Mouse (Mus musculus): ENCODE results near the gene Ppm1h. TPM values are rescaled to one million over a fixed set of nuclear protein-coding genes. Genes with fewer than 3 reads are reported as not detected.

Ppm1h gene
- total RNA-seq, 2 experiments from 2014 or later = 3.8 to 4.0 TPM

DNA sequence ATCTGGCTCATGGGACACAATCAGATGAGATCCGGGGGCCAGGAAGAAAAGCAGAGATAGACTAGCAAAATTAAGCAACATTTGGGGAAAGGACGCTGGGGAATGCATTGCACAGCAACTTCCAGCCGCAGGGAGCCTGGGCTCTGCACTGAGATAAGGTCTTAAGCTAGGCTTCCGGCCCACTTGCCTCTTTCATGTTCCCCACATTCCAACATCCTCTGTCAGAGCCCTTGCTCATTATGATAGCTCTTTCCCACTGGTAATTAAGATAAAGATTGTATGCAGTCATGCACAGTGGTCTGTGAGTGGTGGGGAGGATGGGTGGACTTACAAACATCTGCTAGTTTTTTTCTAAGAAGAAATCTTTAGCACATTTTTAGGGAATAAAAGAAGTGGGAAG lies 176.6 kb downstream of the Ppm1h start:
- no peak for DNase-seq (ENCODE audit: low spot score in 2 of 2)

DNA sequence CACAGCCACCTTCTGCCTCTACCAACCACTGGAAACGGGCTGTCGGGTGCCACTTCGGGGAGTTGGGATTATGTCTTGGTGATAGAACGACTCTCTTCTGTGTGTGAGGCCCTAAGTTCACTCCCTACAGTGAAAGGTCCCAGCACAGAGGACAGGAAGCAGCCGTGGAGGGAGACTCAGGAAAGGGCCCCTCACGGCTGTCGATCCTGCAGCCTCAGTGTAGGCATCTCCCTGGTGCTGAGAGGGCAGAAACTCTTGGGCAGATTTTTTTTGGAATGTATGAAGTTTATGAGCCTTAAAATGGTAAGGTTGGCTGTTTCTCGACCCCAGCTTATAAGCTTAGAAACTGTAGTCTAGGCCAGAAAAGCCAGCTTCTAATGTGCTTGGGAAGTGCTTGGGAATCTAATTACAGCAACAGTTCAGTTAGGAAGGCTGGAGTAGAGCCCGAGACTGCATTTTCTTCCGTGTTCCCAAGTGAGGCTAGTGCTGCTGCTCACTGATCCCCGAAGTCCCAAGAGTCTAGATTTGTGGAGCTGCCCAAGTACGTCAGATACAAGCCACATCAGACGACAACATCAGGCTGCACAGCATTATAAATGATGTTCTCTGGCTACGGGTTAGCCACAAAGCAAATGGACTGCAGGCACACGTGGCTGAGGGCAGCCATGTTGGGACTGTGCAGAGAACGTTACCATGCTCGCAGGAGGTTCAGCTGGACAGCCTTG lies 177.6 kb downstream of the Ppm1h start:
- DNase-seq (ENCODE audit: low spot score in 2 of 2) = no peak

DNA sequence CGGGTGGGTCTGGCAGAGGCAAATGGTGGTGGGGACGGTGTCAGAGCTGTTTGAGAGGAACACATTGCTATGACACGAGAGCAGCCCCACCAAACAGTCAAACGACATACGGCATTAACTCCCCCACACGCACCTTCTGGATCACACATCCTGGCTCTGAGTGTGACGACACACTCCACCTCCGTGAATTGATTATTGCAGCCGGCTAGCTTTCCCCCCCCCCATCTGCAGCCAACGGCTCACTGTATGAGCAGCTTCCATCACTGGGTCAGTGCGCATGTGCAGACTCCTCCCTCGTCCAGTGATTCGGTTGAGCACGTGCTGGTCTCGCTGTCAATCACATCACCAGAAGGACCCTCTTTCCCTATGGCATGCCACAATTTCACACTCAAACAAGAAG lies 178.6 kb downstream of the Ppm1h start:
- DNase-seq (ENCODE audit: low spot score in 2 of 2) = no peak

DNA sequence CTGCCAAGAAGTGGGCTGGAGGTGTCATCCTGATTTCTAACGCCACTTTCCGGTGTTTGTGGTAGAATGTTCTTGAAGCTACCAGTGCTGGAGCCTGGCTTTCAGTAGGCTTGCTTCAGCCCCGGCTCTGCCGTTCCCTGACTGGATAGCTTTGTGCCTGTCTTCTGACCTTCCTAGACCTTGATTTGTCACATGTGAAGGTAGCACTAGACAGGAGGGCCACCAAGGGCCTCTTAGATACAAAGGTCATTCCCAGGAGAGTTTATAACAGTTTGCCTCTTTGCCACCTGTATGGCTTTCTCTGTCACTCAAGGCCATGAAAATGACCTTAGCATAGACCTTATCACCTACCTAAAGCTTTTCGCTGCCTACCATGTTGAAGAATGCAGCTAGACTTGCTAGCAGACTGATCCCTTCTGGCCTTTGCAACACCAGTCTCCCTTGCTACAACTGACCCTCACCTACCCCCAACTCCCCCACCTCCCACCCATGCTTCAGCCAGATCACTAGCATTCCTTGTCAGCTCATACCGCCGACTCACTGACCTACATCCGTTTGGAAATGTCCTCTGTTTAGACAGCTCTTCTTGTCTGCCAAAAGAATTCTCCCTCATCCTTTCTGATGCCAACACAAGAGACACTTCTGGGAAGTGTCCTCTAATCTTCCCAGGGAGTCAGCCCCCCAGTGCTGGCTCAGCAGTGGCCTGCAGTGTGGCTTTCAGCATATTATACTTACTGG lies 180.5 kb downstream of the Ppm1h start:
- DNase-seq (ENCODE audit: low spot score in 2 of 2) = no peak

DNA sequence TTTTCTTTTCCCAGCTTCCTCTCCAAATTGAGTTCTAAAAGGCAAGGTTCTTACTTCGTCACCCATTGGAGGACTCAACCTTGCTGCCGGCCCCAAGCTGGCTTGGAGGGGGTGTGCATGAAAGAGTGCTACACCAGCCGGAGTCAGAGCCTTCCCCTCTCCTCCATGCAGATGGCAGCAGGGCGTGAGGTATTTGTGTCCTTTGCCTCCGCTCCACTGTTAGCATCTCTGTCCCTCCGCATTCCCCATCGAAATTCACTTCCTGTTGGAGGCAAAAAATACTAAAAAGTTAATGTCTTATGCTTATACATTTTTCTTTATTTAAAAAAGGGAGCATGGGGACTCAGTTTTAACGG lies 181.1 kb downstream of the Ppm1h start:
- no peak for DNase-seq (ENCODE audit: low spot score in 2 of 2)

DNA sequence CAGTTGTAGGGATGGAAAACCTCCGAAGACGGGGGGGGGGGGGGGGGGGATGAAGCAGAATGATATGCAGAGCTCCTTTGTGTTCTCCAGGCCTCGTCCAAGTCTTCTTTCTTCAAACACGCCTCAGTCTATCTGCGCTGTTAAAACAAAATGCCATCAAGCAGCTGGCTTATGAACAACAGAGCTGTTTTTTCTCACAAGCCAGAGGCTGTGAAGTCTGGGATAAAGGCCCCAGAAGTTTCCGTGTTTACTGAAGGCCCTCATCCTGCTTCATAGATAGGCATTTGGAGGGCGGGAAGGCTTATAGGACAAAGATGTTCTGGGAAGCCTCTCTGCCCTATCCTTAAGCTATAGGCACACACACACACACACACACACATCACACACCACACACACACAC lies 181.5 kb downstream of the Ppm1h start:
- no peak for DNase-seq (ENCODE audit: low spot score in 2 of 2)

DNA sequence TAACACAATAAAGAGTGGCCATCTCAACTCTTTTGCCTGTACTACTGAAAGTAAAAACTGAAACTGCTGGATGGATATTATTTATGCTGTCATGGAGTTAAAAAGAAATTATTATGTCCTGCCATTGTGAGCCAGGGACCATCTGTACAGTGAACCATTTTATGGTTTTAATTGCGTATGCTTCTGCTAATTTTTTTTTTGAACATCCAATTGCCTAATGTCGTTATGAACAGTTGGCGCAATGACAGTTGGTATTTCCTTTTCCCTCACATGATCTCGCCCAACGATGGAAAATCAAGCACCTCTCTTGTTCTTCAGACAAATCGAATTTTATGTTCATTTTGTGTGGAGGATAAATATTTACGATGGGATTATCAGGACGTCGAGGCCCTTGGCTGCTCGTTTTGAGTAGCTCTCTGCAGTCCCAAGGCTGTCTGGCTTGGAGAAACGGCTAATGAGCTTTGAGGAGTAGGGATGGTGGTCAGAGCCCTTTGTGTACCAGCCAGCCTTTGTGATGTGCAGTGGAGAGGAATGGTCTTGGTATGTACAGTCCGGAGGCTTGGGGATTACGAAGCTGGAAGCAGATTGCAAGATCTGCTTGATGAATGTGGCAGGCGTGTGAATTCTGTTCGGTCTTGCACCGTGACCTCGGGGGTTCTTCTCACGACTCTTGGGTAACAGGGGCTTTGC lies 183.3 kb downstream of the Ppm1h start:
- DNase-seq (ENCODE audit: low spot score in 2 of 2) = no peak

DNA sequence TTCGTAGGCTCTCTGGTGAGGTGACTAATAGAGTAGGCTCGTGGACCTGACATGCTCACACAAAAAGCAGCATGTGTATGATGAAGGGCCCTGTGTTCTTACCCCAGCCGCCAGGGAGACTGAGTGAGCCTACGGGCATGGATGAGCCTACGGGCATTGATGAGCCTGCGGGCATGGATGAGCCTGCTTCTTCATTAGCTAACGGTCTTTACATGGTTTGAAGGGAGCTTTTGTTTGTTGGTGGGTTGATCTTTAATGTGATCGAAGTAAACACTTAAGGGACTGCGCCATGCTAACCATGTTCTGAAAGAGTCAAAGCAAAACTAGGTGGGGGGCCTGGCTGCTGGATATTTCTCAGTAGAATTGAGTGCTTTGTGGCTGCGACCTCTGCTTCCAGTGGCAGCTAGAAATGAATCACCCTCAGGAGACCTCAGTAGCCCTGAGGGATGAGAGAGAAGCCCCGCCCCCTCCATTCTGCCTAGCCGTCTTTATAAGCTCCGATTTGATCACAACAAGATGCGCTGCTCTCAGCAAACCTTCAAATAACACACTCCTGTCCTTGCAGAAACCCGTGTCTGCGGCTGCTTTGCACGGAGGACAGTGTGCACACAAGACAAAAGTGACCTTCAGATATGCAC lies 183.9 kb downstream of the Ppm1h start:
- DNase-seq (ENCODE audit: low spot score in 2 of 2) = no peak

DNA sequence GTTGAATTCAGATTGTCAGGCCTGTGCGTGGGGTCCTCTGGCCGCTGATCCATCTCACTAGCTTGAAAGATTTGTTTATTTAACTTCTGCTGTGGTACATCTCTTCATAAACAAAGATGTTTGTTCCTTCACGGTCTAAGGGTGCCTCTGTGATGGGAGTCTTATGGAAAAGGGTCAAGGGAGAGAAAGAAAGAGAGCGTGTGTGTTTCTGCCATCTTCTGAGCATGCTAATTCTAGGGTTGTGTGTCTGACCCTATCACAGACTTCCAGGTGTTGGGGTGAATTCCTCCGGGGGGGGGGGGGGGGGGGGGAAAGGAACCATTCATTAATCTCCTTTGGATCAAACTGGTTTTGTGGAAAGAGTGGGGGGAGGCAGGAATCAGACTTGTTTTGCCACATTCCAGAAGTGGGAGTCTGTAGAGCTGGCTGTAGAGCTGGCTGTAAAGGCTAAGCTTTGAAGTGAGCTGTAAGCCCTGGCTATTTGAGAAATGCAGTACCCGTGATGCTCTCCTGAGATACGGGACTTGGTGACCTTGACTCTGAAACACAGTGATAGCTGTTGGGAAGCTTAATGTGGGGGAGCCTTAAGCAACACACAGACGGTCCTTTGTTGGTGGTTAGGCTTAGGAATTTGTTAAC lies 191.4 kb downstream of the Ppm1h start:
- no peak for DNase-seq (ENCODE audit: low spot score in 2 of 2)

DNA sequence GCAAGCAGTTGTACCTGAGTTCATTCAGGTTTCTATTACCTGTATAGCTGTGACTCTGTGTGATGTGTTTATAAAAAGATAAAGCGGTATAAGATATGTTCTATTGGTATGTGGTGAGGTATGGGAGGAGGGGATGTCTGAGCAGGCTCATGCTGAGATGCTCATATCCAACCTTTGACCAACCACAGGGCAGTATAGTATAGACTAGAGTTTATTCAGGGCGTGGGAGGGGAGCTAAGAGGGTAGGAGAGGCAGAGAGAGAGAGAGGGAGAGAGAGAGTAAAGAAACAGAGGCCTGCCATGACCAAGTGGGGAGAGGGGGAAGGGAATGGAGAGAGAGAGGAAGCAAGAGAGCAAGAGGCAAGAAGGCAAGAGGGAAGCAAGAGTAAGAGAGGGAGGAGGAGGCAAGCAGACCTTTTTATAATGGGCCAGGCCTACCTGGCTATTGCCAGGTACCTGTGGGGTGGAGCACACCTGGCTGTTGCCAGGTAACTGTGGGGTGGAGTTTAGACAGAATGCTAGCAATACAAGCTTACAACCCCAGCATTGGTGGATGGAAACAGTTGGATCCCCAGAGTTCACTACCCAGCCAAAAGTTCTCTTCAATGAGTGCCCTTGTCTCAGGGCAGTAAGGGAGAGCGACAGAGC lies 192.4 kb downstream of the Ppm1h start:
- no peak for DNase-seq (ENCODE audit: low spot score in 2 of 2)

DNA sequence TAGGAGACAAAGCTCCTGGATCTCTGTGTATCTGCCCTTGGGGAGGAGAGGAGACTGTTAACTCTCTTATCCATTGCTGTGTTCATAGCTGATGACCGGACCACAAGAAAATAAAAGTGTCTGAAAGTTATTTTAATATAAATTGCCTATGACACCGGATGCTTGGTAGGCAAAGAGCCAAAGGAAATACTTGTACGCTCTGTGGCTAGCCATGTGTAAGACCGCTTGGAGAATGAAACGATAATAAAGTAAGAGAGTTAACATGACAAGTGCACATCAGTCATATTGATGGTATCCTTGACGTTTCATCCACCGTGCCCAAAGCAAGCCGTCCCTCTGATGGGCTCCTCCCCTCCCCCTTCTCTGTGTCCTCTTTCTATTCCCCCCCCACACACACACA lies 194.2 kb downstream of the Ppm1h start:
- DNase-seq (ENCODE audit: low spot score in 2 of 2) = no peak

DNA sequence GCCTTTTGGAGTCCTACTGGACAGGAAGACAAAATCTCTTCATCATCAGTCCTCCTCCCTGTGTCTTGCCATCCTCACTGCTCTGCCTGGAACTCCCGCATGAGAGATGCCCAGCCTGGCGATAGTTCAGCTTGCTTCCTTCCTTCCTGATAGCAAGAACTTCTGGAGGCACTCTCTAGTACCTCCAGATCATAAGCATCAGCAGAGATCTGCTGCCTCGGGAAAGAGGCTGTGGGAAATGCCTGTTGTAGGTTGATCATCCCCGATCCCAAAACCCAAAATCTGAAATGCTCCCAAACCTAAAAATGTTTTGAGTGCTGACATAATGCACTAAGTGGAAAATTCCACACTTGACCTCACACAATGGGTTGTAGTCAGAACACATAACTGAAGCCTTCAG lies 198.4 kb downstream of the Ppm1h start:
- no peak for DNase-seq (ENCODE audit: low spot score in 2 of 2)

DNA sequence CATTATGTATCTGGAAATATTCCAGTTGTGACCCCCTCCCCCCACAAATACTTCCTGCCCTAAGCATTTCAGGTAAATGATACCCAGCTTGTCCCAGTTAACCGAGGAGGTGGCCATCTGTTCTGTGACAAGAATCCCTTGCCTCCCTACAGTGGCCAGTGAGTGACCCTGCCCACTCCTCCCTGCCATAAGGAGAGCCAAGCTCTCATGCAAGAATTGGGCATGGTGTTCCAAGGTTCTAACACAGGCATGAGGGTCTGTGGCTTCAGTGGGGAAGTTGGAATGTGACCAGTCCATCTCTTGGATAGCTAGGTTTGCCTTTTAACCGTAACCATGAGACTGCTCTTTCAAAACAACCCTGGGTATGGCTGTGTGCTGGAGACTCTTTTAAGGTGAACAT lies 198.9 kb downstream of the Ppm1h start:
- no peak for DNase-seq (ENCODE audit: low spot score in 2 of 2)

DNA sequence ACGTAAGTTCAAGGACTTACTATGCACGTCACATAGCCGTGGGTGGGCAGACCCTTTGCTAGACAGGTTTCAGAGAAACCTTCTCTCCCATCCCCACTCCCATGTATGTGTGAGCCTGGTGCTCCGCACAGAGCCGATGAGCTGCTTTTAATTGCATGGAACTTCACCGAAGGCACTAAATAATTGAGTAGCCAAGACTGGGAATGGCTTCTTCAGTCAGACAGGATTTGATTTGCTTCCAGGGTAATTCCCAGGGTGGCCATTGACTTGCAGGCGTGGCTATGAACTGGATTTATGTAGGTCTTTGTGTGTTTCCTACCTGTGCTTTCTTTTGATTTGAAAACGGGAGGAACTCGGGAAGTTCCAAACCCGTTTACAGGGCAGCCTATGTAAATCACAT lies 202.9 kb downstream of the Ppm1h start:
- no peak for DNase-seq (ENCODE audit: low spot score in 2 of 2)

DNA sequence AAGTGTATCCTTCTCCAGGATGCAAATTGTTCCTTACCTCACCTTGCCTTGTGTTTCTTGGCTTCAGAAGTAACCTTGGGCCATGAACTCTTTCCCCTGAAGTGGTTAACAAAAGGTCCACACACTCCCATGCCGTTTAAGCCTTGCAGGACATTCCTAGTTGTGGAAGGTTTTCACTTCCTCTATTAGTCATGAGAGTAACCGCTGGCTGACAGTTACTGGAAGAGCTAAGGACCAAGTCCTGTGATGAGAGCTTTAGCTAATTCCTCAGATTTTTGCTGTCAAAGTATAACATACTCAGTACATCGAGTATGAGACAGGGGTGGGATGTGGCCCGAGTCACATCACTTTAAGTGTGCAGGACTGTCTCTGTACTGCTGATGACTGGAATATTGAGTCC lies 204.1 kb downstream of the Ppm1h start:
- DNase-seq (ENCODE audit: low spot score in 2 of 2) = no peak

DNA sequence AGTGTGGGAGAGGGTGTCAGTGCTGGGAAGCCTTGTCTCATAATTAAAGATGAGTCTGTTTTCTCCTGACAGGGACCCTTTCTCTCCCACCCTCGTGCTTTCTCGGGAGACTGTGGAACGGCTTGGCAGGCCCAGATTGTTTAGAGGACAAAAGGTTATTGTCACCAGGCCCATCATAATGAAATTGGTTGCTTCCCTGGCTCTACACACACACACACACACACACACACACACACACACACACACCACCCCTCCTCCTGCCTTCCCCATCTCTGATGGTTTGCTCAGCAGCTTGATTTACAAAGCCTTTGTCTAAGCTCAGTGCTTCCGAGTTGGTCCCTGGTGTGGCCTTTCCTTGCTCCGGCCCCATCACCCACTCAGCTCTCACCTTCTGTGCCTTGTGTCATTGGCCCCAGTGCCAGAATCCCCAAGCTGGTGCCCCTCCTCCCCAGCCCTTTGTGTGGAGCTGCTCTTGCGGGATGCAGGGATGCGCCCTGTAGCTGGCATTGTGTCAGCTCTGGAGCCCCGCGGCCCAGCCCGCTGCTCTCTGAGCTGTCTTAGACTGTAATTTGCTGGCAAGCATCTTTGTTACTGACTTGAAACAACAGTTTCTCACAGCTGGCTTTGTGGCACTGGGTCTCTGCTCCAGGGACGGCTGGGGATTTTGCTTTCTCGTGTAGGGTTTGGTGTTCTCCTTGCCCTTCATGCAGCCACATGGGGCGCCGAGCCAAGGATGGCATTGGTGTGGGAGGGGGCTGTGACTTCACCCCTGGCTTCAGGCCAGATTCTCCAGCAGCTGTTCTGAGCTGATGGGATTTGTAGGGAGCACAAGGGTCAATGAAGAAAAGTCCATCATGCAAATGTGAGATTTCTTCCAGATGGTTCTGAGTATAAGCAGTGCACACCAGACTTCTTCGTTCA lies 205.5 kb downstream of the Ppm1h start:
- DNase-seq (ENCODE audit: low spot score in 2 of 2) = peak; percentile 74 to 84

DNA sequence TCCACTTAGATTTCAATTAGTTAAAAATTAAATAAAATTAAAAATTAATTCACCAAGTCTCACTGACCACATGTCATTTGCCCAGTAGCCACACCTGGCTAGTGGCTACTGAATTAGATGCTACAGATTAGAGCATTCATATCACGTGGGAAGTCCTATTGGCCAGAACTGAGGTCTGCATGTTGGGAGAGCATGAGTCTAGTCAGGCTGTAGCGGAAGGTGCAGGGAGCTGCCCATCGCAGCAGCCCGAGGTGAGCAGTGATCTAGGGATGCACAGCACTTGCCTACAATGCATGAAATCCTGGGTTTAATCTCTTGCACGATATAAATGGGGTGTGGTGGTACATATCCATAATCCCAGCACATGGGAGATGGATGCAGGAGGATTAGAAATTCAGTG lies 206.7 kb downstream of the Ppm1h start:
- DNase-seq (ENCODE audit: low spot score in 2 of 2) = no peak

DNA sequence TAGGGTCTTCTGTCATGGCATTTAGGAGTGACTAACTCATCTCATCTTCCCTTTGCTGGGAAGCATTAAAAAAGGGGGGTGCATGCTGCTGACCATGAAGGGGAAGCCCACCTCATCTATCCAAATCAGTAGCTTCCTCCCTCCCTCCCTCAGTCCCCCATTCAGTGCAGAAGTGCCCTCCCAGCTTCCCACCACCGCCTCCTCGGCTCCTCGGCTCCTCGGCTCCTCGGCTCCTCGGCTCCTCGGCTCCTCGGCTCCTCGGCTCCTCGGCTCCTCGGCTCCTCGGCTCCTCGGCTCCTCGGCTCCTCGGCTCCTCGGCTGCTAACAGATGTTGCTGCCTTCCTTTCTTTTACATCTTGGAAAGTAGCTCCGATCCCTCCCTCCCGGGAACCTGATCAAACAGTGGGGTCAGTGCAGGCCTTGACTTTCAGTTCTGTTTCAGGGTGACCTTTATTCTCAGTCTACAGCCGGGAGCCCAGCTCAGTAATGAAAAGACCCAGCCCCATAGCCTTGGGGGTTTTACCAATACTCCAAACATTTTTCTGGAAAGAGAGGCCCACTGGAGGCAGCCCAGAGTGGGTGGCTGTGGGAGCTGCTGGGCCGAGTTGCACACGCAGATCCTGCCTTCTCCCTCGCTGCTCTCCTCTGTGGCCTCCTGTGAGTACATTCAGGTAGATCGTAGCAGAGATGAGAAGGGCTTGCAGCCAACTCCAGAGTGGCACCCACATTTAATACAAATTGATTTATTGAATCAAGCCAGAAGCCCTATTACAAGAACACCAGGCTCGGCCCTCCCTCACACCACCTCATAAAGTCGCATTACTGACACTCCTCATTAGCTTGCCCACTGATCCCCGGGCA lies 207.7 kb downstream of the Ppm1h start:
- DNase-seq (ENCODE audit: low spot score in 2 of 2) = peak in 1 of 2 experiments; percentile 59

Measured in gastrocnemius, postnatal 4 days (tissue).